Mouse (Mus musculus) hindbrain, postnatal 0 days (tissue): Measurements from ENCODE around the gene Tti1. TPM values are rescaled to one million over a fixed set of nuclear protein-coding genes. Genes with fewer than 3 reads are reported as not detected.

Source experiments
- ATAC-seq: fragments of 200-750 bp; cut with Nextera tagmentation; 2 replicates; pipeline ENCODE4 v1.8.0; 2017; ENCODE audit warnings: mild to moderate bottlenecking, moderate TSS enrichment, moderate library complexity
- DNase-seq: peaks from one replicate; pipeline ENCODE4 v3.0.0-alpha.2; 2015; ENCODE audit warnings: low spot score
- H3K27ac ChIP-seq: fragments of 300-500 bp; sonication (generic); 2 replicates; pipeline ENCODE4 v1.5.1; 2014; ENCODE audit warnings: mild to moderate bottlenecking
- H3K27me3 ChIP-seq: fragments of 300-500 bp; sonication (generic); 2 replicates; pipeline ENCODE4 v1.6.1; 2014; ENCODE audit warnings: low read length, mixed read lengths; ENCODE audit not compliant: insufficient read depth
- H3K36me3 ChIP-seq: fragments of 300-500 bp; sonication (generic); 2 replicates; pipeline ENCODE4 v1.6.1; 2014; ENCODE audit warnings: low read length, mixed read lengths; ENCODE audit not compliant: insufficient read depth
- H3K4me1 ChIP-seq: fragments of 300-500 bp; sonication (generic); 2 replicates; pipeline ENCODE4 v1.6.1; 2014; ENCODE audit warnings: antibody characterized with exemption, low read length, mixed read lengths; ENCODE audit not compliant: insufficient read depth
- H3K4me2 ChIP-seq: fragments of 300-500 bp; sonication (generic); 2 replicates; pipeline ENCODE4 v1.6.1; 2014; ENCODE audit warnings: low read depth, mild to moderate bottlenecking, low read length, moderate library complexity, mixed read lengths
- H3K4me3 ChIP-seq: fragments of 300-500 bp; sonication (generic); 2 replicates; pipeline ENCODE4 v1.5.1; 2014; ENCODE audit warnings: low read length
- H3K9ac ChIP-seq: fragments of 300-500 bp; sonication (generic); replicated peaks from 2 replicates; pipeline ENCODE4 v1.6.1; 2014; ENCODE audit warnings: mild to moderate bottlenecking, low read length, moderate library complexity, mixed read lengths
- H3K9me3 ChIP-seq: fragments of 300-500 bp; sonication (generic); 2 replicates; pipeline ENCODE4 v1.6.1; 2016; ENCODE audit warnings: low read length, mixed read lengths
- CTCF ChIP-seq: IDR thresholded peaks from 2 replicates; pipeline ENCODE4 v1.5.1; 2016; ENCODE audit warnings: antibody characterized with exemption, control low read depth, low read depth
- WGBS: fragments of 180-500 bp; shearing (Covaris S2); extraction: QIAGEN DNeasy Blood & Tissue Kit; methylation state at CpG from one replicate; pipeline ENCODE4 v1.1.7; 2014; 5-methylcytosine and 5-hydroxymethylcytosine counted together
- polyA plus RNA-seq: library from polyadenylated mRNA; unstranded; fragments of >200 nt; fragmentation: Nextera tagmentation; extraction: Ambion mirVana; gene quantifications from 2 replicates; pipeline ENCODE4 v1.2.1, GENCODE M21; 2015
- total RNA-seq: library from RNA; depleted of rRNA; stranded (reverse); fragments of >200 nt; gene quantifications from 2 replicates; pipeline ENCODE4 v1.2.3, GENCODE M21; 2014

The Tti1 gene
- total and polyA plus RNA-seq, 2 experiments from 2014 or later: 9.5 to 18.2 TPM

DNA sequence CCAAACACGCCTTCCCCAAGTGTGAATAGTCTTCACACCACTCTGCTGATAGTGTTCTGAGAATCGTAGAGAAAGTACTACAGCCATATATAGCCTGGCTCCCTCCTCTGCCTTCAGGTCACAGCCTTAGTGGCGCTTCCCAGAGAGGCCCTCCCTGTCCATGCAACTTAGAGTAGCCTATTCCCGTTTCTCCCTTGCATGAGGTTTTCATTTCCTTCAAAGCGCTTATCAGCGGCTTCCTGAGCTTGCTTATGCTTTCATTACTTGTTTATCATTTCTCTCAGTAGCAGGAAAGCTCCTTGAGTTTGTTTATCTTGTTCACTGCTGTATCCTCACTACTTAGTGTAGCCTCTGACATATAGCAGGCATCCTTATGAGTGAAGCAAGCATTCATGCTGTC is 23.6 kb downstream of the Tti1 start:
- no peak overlapping the region for H3K27ac ChIP-seq
- peaks cover 14% of the 10 kb centered on the region; the same call in 1 of the 2 replicates for H3K36me3 ChIP-seq
- 86% methylated on average over 6 of the region's 6 CpGs for WGBS
- no peaks in the 10 kb centered on the region for H3K27me3 ChIP-seq
- H3K9ac ChIP-seq: no peak overlapping the region
- no peaks in the 10 kb centered on the region for H3K9me3 ChIP-seq
- no peak for ATAC-seq
- TF ChIP-seq CTCF: no peak
- no peak overlapping the region for H3K4me2 ChIP-seq
- no peak overlapping the region for H3K4me3 ChIP-seq
- DNase-seq: no peak
- no peaks in the 10 kb centered on the region for H3K4me1 ChIP-seq

GRCm38 (mm10) chr2:157998817-157999216 is 29.4 kb downstream of the Tti1 start:
- no peak overlapping the region for H3K4me2 ChIP-seq

GRCm38 (mm10) chr2:157992501-157992900 is 35.7 kb downstream of the Tti1 start:
- H3K9me3 ChIP-seq: no peaks in the 10 kb centered on the region
- peaks cover 10% of the 10 kb centered on the region; the same call in 1 of the 2 replicates for H3K36me3 ChIP-seq
- WGBS: 92% methylated on average over 4 of the region's 4 CpGs
- no peaks in the 10 kb centered on the region for H3K4me1 ChIP-seq
- no peak for TF ChIP-seq CTCF
- H3K4me2 ChIP-seq: no peak overlapping the region
- DNase-seq (no peak), ATAC-seq (no peak)
- no peak overlapping the region for H3K9ac ChIP-seq
- no peak overlapping the region for H3K4me3 ChIP-seq
- no peaks in the 10 kb centered on the region for H3K27me3 ChIP-seq
- no peak overlapping the region for H3K27ac ChIP-seq

More at GRCm38 (mm10) chr2:157998817-157999216, 29.4 kb downstream of the Tti1 start:
- Histone ChIP-seq H3K9me3 (no peaks in the 10 kb centered on the region), H3K4me1 (no peaks in the 10 kb centered on the region), H3K9ac (no peak overlapping the region), H3K27ac (no peak overlapping the region), H3K27me3 (no peaks in the 10 kb centered on the region), H3K36me3 (peaks cover 10% of the 10 kb centered on the region; the same call in 1 of the 2 replicates), H3K4me3 (no peak overlapping the region)
- ATAC-seq: no peak
- peak; percentile 43 for DNase-seq
- 53% methylated on average over 3 of the region's 3 CpGs for WGBS
- TF ChIP-seq CTCF: no peak

GRCm38 (mm10) chr2:157991026-157991425 is 37.2 kb downstream of the Tti1 start:
- Histone ChIP-seq H3K27ac (no peak overlapping the region), H3K27me3 (no peaks in the 10 kb centered on the region), H3K4me1 (no peaks in the 10 kb centered on the region), H3K9ac (no peak overlapping the region), H3K36me3 (peaks cover 5% of the 10 kb centered on the region; the same call in 1 of the 2 replicates), H3K4me2 (no peak overlapping the region), H3K4me3 (no peak overlapping the region), H3K9me3 (no peaks in the 10 kb centered on the region)
- 0 out of 2 replicates have a peak, but pooled peaks have one; percentile 24 for ATAC-seq
- TF ChIP-seq CTCF: no peak
- WGBS: 65% methylated on average over 6 of the region's 6 CpGs
- DNase-seq: no peak

- Histone ChIP-seq H3K4me3 (no peak overlapping the region), H3K27me3 (no peaks in the 10 kb centered on the region), H3K4me2 (no peak overlapping the region), H3K9me3 (no peaks in the 10 kb centered on the region), H3K9ac (no peak overlapping the region), H3K27ac (no peak overlapping the region), H3K36me3 (no peaks in the 10 kb centered on the region; the same call in 1 of the 2 replicates), H3K4me1 (no peaks in the 10 kb centered on the region)
- TF ChIP-seq CTCF: peak; percentile 76
- WGBS: 78% methylated on average over 2 of the region's 2 CpGs
- no peak for ATAC-seq
- peak; percentile 55 for DNase-seq
These were observed 38.3 kb downstream of the Tti1 start for GRCm38 (mm10) chr2:157989946-157990345.

DNA sequence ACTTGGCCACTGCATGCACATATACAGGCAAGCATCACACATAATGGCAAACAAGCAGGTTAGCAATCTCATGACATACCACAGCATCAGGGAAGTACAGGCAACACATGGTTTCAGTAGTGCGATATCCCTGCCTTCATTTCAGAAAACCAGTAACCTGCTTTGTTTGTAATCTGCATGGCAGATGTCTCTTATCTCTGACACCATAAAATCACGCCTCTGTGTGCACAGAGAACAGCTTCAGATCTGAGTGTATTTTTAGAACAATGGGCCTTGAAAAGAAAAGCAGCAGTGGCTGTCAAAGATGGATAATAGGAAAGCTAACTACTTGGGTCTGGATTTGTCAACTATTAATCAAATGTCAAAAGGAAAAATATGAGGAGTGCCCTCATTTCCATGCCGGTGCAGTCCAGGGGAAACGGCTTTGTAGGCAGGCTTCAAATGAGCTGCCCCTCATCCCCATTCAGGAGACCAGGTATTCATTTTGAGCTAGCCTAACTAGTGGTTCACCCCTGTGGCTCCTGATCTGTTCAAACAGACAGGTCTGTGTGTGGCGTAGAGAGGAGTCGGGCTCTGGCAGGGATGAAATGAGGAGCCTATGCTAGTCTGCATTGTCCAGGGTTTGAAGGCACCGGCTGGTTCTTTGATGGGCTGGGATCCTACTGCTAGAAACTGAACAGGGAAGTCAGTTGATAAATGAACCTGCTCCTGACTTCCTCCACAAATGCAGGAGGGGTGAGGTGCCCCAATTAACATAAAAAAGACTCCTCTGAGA is 39.6 kb downstream of the Tti1 start:
- ATAC-seq: no peak

DNA sequence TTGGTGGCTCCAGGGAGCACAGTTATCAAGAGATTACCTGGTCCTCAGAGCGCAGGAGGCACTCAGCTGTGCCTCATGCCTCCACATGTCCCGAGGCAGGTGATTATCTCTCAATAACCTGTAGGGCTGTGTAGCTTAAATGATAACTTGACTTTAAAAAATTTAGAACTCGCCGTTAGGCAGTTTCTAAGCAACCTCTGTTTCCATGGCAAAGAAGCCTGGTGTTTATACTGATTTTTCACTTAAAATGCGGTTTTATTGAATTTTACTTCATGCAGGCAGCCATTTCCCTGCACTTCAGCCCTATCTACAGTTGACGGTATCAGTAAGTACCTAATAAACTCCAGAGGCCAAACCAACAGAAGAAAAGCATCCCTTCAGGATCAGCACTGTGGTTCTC is 42.0 kb downstream of the Tti1 start:
- no peaks in the 10 kb centered on the region for H3K4me1 ChIP-seq
- DNase-seq (peak; percentile 35), ATAC-seq (no peak)
- 68% methylated on average over 6 of the region's 6 CpGs for WGBS
- TF ChIP-seq CTCF: no peak
- no peak overlapping the region for H3K4me2 ChIP-seq
- H3K9ac ChIP-seq: no peak overlapping the region
- no peak overlapping the region for H3K4me3 ChIP-seq
- H3K27ac ChIP-seq: no peak overlapping the region; the same call in 1 of the 2 replicates
- H3K36me3 ChIP-seq: no peaks in the 10 kb centered on the region
- H3K9me3 ChIP-seq: no peaks in the 10 kb centered on the region
- no peaks in the 10 kb centered on the region for H3K27me3 ChIP-seq

More for the DNA sequence above, 39.6 kb downstream of the Tti1 start:
- TF ChIP-seq CTCF: no peak
- Histone ChIP-seq H3K27ac (peak overlapping the region; percentile 1; the same call in 1 of the 2 replicates), H3K9ac (no peak overlapping the region), H3K36me3 (no peaks in the 10 kb centered on the region), H3K9me3 (no peaks in the 10 kb centered on the region), H3K4me3 (no peak overlapping the region), H3K4me2 (no peak overlapping the region), H3K4me1 (no peaks in the 10 kb centered on the region), H3K27me3 (no peaks in the 10 kb centered on the region)
- 54% methylated on average over 7 of the region's 7 CpGs for WGBS
- no peak for DNase-seq
